8 mouse cellular contexts compared by ENCODE assay signal in the genomic region with DNA sequence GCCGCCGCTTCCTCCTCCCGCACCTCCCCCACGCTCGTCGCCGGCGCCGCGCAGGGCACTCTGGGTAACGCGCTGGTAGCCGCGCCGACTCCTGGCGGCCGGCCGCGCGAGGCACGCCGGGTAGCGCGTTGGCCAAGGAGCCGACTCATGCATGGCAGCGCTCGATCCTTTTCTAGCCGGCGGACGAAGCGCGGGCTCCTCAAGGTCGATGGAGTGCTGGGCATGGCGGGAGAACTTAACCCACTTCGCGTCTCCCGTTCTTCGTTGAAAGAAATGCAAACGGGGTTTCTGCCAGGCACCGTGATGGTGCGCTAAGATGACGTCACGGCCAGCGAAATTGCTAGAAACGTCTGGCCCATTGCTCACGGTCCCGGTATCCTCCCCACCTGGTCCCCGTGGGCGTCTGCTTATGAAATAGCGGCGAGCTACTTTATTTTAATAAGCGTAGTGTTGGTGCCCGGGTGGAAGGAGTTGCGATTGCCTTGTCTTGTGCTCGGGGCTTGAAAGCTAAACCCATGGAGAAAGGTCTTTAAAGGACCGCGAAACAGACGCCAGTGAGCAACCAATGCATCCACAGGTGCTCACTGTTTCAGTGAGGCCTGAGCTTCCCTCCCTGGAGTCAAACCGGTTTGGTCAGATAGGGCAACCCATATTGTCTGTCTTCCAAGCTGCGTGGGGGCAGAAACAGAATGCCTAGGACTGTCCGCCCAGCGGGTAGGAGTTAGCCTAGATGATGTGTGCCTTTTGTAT. TPM values are rescaled to one million over a fixed set of nuclear protein-coding genes. Genes with fewer than 3 reads are reported as not detected.
DNase-seq lines count a peak whose midpoint lies in the region; ATAC-seq lines count a peak whose summit lies in the region.

Ubqln1 (minus strand) TSS at position 62 of the 750 bp plus-strand sequence.

- peak within 1 kb of the TSS; percentile 95 for H3K9ac ChIP-seq in forebrain, embryonic 14.5 days (ENCODE audit: low read length)
- peak within 1 kb of the TSS; percentile 89 for H3K9ac ChIP-seq in neural tube, embryonic 15.5 days (replicated peaks)

- 4% methylated on average over 49 of the region's 62 CpGs for WGBS in forebrain, embryonic 14.5 days
- WGBS in neural tube, embryonic 15.5 days: 3% methylated on average over 59 of the region's 62 CpGs

- peak within 1 kb of the TSS; percentile 66 for H3K4me2 ChIP-seq in forebrain, embryonic 14.5 days (ENCODE audit: low read length)
- peak within 1 kb of the TSS; percentile 82 for H3K4me2 ChIP-seq in neural tube, embryonic 15.5 days

- no peaks in the 10 kb centered on the region for H3K27me3 ChIP-seq in forebrain, embryonic 14.5 days (replicated peaks; ENCODE audit: control insufficient read depth, insufficient read depth, low read length)
- no peaks in the 10 kb centered on the region for H3K27me3 ChIP-seq in neural tube, embryonic 15.5 days (replicated peaks)

- DNase-seq in ES-CJ7 (ENCODE audit: low read depth, low spot score): peak; percentile 71
- peak; percentile 89 for DNase-seq in cerebellum, adult 11 months
- peak; percentile 93 for DNase-seq in forebrain, embryonic 14.5 days (ENCODE audit: low spot score)
- DNase-seq in heart, postnatal 14 days: peak; percentile 92 to 93
- peak; percentile 89 for DNase-seq in layer of hippocampus, adult 11-12 months (ENCODE audit: low spot score)
- peak; percentile 86 to 89 for DNase-seq in lung, adult 18-20 months
- peak; percentile 87 for DNase-seq in testis, postnatal 14 days (ENCODE audit: low spot score)

- no peaks in the 10 kb centered on the region for H3K36me3 ChIP-seq in forebrain, embryonic 14.5 days (ENCODE audit: control insufficient read depth, insufficient read depth, low read length)
- H3K36me3 ChIP-seq in neural tube, embryonic 15.5 days: no peaks in the 10 kb centered on the region

- intact Hi-C loops in heart, postnatal 14 days (cut with DNase I): no loop called here

- peak within 1 kb of the TSS; percentile 100 for H3K4me3 ChIP-seq in forebrain, embryonic 14.5 days (ENCODE audit: low read depth, low read length)
- H3K4me3 ChIP-seq in neural tube, embryonic 15.5 days (replicated peaks): peak within 1 kb of the TSS; percentile 100

- H3K9me3 ChIP-seq in forebrain, embryonic 14.5 days (replicated peaks; ENCODE audit: control insufficient read depth, low read length): no peaks in the 10 kb centered on the region
- H3K9me3 ChIP-seq in neural tube, embryonic 15.5 days (replicated peaks): no peaks in the 10 kb centered on the region

- peak within 1 kb of the TSS; percentile 85 for H3K27ac ChIP-seq in forebrain, embryonic 14.5 days (ENCODE audit: low read depth, low read length)
- peak within 1 kb of the TSS; percentile 96 for H3K27ac ChIP-seq in neural tube, embryonic 15.5 days (replicated peaks)

- H3K4me1 ChIP-seq in forebrain, embryonic 14.5 days (ENCODE audit: control insufficient read depth, insufficient read depth, low read length): peaks cover 16% of the 10 kb centered on the region
- peaks cover 34% of the 10 kb centered on the region for H3K4me1 ChIP-seq in neural tube, embryonic 15.5 days

- peak; percentile 96 for ATAC-seq in forebrain, embryonic 14.5 days
- ATAC-seq in neural tube, embryonic 15.5 days (ENCODE audit: low FRiP score): peak; percentile 95

RNA-seq across cellular contexts. Expression of gene Ubqln1, which starts in this region (rescaled TPM):
- 95.9 and 108 TPM in 2 replicates for polyA plus RNA-seq in forebrain, embryonic 14.5 days (2014; fragmentation: Nextera tagmentation; extraction: Ambion mirVana)
- 10 to 100 TPM; 51.4 to 53.2 TPM for total RNA-seq in heart, postnatal 14 days (2021)
- polyA plus RNA-seq in neural tube, embryonic 15.5 days (2015; fragmentation: Nextera tagmentation; extraction: Ambion mirVana): 137 and 144 TPM in 2 replicates

Comparison
In these comparisons a context has a peak if more than half of its experiments do, and no peak if none do; other contexts are left out.
1. Peak in every context shown above with its lines: DNase-seq, ATAC-seq, H3K4me3 ChIP-seq and H3K27ac ChIP-seq.